Mouse (Mus musculus) left cerebral cortex, postnatal 36 days (tissue): ENCODE measurements around the gene Sox5. TPM values are rescaled to one million over a fixed set of nuclear protein-coding genes. Genes with fewer than 3 reads are reported as not detected.

ENCODE experiments used
- DNase-seq, 2 experiments: peaks; one replicate each; pipeline ENCODE4 v3.0.0; 2021 to 2022; ENCODE audit warnings: low spot score in 2 of 2, mixed read lengths in 1 of 2
- intact Hi-C: fragments of 180-260 bp; cut with DNase I; formaldehyde crosslinking; loops from one replicate; pipeline ENCODE4 v1.15.1; 2025
- total RNA-seq, 2 experiments: library from RNA; stranded (reverse); gene quantifications; 2 replicates each; pipeline ENCODE4 v1.2.3; 2021

The Sox5 gene
- total RNA-seq, 2 experiments from 2014 or later, result 52.1 to 57.9 TPM

DNA sequence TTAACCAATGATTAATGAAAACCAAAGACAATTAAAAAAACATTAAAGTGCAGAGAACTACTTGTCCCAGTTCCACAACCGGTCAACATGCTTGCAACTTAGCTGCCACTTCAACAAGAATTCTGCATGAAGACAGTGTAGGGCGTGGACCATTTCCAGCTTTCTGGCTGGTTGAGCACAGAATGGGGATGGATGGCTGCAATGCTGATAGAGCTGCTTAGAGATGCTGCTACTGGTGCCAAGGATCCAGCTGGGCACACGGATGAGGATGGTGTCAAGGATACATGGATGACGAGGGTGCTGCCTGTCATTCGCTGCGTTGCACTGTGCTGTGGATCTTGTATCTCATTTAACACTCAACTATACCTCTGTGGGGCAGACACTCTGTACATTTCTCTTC is 106.7 kb downstream of the Sox5 start:
- no peak for DNase-seq
- intact Hi-C loops, result no loop called here

DNA sequence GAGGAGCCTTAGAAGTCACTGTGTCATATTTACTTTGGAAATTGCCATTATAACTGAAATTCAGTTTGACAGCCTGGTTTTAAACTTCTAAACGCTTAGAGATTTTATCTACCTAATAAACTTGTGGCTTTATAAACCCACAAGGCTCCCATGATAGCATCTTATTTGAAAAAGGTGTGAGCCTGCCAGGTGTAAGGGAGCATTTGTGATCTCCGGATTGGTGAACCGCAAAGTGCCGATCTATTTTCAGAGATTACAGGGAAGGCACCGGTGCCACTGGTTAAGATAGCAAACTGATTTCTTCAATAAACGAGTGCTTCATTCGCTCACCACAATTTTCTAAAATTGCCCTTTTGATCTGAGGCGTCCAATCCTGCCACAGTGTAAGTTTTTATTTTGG is 107.9 kb downstream of the Sox5 start:
- DNase-seq, result no peak
- intact Hi-C loops, result no loop called here

DNA sequence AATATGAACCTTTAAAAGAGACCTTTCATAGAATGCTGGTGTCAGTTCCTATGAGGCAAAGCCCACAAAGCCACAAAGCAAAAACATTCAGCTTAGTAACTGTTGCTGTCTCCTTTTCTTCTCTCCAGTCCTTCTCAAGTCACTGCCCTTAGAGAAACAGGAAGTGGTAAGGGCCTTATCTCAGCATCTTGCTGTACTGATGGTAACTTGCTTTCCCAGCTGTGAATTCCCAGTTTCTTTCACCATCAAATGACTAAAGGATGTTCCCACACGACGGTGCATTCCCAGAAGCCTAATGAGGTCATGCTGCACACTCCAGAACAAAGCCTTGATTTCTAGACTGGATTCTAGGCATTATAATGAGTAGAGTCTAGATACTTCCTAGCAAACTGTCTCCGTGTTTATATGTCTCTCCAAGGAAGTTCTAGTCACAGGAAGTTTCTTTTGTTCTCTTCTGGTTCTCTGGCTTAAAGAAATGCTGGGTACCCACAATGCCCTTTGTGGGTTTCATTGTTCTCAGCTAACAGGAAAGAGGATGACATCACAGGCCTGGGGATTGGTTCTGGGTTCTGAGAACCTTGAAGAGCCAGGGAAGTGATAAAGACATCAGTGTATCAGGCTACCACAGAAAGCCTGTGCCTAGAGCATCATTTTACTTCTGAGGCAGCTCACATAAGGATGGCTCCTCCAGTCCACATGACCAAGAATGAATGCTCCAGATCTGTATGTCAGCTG is 111.2 kb downstream of the Sox5 start:
- intact Hi-C loops, result no loop called here
- no peak for DNase-seq

DNA sequence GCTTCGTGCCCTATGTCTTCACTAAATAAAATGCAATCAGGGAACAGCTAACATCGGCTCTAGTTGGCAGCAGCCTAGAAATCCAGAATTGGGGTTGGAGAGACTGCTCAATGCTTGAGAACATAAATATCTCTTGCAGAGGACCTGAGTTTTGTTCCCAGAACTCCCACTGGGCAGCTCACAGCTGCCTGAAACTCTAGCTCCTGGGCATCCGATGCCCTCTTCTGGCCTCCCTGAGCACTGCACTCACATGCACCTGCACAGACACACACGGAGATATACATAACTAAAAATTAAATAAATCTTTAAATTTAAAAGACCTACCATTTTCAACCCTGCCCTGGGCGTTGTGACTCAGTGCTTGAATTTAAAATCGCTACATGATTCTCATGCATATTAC is 115.2 kb downstream of the Sox5 start:
- DNase-seq, result no peak

DNA sequence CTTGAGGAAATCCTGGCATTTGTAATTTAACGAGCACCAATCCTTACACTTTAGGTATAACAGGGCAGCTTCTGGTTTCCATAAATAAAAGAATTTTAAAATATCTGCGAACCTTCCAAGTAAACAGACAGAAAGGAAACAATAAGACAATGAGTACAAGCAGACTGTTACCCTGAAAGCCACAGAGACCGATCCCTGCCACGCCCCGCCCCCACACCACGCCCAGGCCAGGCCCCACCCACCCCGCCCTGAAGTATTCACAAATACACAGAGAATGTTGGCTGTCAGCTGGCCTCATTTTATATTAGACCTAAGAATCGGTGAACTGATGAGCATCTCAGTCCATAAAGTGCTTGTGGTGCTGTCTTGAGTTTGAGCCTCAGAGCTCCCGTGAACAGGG is 117.0 kb downstream of the Sox5 start:
- DNase-seq, result no peak
- intact Hi-C loops, result no loop called here

More for the DNA sequence above, 115.2 kb downstream of the Sox5 start:
- intact Hi-C loops, result no loop called here

DNA sequence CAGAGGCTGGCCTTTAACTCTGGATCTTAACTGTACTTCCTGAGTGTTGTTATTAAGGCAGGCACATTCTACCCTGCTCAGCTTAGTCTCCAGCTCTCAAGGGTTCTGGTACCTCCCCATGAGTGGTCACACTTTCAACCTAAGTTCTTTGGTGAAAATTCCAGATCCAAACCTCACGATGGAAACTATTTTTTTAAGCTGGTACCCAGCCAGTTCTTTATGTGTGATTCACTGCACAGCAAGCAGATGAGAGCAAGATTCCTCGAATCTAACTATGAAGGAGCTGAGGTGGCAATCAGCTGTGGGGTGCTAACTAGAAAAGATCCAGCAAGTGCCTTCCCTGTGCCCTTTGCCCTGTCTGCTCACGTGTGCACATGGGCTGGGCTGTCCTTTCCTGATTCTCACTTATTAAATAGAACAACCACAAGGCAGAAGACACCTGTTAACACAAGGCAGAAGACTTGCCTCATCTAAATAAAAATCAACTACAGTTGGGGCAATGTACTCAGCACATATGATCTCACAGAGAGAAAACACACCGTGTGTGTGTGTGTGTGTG is 118.2 kb downstream of the Sox5 start:
- no peak for DNase-seq
- intact Hi-C loops, result no loop called here

DNA sequence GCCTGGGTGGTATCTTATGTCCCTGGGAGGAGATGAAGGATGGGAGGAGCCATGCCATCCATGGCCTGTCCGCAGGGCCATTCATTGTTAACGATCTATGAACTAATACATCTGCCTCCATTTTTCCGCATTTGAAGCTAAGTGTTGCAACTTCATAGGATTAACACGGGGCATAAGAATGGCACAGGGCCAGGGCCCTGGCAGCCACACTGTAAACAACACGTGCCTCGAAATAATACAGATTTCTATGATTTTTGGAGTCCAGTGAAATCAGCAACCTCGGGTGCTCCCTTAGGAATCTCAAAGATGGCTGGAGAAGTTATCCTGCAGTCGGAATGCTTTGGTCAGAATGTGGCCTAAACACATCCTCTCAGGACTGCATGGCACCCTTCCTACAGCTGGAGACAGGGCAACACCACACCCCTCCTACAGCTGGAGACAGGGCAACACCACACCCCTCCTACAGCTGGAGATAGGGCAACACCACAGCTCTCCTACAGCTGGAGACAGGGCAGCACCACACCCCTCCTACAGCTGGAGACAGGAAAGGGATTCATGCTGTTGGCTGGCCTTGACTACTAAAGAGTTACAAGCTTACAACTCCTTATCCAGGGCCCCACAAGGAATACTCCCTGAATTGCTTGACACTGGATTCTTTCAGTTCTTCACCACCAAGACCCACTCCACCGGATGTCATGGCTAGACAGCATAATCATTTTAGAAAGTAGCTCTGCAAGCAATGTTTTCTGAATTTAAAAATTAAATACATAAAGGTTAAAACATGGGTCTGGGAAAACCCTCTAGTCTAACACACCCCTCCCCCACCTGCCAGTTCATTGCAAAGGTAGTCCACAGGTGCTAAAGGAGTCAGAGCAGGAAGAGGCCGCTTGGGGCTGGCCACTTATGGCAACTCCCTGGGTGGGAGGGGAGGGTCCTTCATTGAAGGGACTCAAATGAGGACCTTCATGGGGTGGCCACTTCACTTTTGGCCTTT is 122.4 kb downstream of the Sox5 start:
- intact Hi-C loops, result no loop called here
- no peak for DNase-seq

DNA sequence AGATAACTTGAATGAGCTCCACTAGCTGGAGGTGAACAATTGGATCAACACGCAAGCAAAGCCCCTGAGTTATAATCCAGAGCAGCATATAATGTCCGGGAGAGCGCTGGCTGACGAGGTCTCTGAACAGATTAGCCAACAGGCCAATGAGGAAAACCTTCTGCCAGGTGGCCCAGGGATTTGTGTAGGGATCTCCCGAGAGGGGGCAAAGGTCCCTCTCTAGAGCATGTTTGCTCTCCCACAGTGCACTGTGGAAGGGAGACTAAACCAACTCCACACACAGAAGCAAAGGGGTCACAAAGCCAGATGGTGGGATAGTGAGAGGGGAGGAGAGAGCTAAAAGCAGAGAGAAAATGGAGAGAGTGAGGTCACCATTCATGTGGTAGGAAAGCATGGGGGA is 128.9 kb downstream of the Sox5 start:
- intact Hi-C loops, result no loop called here
- DNase-seq, result no peak

DNA sequence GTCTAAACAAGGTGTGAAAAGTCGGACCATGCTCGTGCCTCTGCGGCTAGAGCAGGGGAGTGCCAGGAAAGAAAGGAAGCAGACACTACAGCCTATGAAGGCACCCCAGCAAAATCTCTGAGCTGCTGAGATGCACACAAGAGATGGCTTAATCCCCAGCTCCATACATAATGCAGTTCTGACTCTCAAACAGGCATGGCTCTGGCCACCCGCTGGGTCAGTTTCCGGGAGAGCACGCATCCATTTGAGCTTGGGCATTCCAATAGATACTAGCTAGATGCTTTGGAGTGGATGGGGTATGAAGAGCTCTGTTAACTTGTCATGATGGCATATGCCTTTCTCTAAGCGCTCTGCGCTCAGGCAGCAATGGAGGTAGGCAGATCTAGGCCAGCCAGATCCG is 132.9 kb downstream of the Sox5 start:
- intact Hi-C loops, result no loop called here
- no peak for DNase-seq

DNA sequence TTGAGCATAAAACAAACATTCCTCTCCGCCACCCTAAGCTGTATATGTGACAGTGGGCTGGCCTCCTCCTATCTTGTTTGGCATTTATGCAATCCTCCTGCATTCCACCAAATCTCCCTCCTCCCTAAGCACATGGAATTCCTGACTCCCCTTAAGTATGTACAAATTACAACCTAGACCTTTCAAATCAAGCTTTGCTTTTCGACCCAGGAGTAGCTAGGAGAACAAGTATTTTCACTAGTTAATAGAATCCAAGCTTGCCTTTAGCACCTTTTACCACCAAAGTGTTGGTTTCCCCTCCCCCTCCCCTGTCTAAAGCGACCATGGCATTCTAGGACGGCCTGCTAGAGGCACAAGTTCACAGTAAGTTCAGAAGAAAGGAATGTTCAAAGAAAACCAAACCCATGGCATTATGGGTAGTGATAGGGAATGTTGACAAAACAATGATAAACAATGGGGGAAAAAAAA is 133.6 kb downstream of the Sox5 start:
- no peak for DNase-seq
- intact Hi-C loops, result no loop called here

DNA sequence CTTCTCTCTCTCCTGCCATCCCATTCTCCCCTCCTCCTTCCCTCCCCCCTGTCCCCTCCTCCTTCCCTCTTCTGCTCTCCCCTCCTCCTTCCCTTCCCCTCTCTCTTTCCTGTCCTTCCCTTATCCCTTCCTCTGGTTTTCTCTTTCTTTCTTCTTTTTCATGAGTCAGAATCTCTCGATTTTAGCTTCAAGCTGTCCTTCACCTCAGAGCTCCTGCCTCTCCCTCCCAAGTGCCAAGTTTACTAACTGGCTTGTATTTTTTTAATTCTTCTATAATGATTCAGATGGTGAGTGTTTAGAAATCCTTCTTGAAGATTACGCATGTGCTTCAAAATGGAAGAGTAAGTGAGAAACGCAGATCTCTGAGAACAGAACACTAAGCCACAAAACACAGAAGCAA is 135.4 kb downstream of the Sox5 start:
- intact Hi-C loops, result no loop called here
- no peak for DNase-seq

DNA sequence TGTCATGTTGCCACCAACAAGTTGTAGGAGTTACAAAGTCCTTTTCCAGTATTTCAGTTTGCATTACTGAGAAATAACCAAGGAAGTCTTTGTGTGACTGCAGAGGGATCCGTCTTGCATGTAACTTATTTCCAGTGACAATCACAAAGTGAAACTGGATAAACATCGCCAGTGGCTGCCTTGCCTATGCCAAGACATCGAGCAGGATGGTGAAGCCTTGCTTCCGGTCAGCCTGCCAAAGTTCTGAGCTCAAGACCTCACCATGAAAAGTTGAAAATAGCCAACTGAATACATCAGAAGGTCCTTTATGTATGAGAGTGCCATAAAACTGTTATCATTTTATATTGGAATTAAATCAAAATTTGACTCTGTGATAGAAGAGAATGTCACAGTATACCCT is 136.0 kb downstream of the Sox5 start:
- DNase-seq, result no peak
- intact Hi-C loops, result no loop called here

DNA sequence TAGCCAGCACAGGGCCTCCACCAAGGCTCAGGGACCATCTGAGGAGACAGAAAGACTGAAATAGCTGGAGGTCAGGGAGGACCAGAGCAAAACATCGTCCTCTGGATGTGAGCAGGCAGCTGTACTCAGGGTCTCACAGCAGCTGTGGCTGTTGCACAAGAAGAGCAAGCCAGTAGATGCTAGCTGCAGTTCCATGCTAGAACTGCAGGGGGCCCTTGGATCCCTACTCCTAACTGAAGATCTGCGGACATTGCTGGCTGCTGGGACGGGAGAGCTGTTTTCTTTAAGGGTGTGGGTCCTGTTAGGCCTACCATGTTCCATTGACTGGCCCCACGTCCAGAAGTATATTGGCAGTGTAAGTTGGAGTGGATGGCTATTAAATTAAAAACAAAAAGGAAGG is 137.1 kb downstream of the Sox5 start:
- intact Hi-C loops, result no loop called here

DNA sequence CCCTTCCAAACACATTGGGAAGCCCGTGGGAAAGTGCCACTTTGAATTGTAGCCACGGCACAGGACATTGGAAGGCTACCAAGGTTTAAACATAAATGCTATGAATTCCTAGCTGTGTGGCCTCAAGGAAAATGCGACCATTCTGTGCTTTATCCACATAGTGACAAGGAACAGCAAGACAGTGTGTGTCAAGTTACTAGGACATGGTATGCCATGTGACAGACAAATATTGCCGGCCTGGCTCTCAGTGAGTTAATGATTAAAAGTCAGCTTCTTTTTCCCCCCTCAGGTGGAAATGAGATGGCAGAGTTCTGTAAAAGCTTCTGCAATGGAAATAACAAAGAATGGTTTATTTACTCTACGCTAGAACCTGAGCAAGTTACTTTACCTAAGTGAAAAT is 138.2 kb downstream of the Sox5 start:
- intact Hi-C loops, result no loop called here
- DNase-seq, result no peak

More for the DNA sequence above, 137.1 kb downstream of the Sox5 start:
- no peak for DNase-seq

DNA sequence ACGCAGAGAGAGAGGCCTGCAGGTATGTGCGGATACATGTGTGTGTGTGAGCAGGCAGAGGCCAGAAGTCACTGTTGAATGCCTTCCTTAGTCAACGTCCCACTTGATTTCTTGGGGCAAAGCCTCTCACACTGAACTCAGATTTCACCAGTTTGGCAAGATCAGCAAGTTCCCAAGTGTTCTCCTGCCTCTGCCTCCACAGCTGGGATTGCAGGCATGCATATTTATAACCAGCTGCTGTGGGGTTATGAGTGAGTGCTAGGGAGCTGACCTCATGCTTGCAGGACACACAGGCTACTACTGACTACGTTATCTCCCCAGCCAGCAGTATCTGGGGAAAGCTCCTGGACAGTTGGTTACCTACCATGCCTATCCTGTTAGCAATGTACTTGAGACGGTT is 139.9 kb downstream of the Sox5 start:
- intact Hi-C loops, result no loop called here
- no peak for DNase-seq

DNA sequence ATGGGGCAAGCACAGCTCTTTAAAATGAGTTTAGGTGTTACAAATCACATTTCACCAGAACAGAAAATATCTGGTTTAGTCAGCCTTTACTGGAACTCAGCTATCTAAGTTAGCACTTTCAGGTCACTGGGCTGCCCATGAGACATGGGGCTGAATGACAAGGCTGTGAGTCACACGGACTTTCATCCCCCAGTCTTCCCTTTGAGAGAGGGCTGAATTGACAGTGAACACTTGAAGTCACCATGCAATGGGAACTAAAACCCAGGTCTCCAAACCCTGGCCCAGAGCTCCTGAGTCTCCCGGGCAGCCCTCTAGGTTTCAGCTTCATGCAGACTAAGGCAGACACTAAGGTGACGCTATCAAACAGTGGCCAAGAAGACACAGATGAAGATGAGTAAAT is 141.2 kb downstream of the Sox5 start:
- intact Hi-C loops, result no loop called here
- DNase-seq, result no peak

DNA sequence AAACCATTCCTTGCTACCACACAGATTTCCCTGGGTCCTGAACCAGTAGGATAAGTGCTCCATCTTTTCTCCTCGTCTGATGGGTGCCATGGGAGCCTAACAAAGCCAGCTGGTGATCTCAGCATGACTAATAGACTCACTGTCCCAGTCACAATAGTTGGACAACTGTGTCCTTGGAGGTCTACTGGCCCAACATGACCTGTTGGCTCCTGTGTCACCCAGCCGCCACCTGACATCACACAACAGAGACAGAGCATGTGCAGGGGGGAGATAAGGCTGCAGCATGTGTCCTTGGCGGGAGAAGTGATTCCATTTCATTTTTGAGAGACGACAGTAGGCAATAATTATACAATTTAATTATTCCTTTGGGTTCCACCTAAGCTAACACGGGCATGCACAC is 143.2 kb downstream of the Sox5 start:
- no peak for DNase-seq
- intact Hi-C loops, result no loop called here

DNA sequence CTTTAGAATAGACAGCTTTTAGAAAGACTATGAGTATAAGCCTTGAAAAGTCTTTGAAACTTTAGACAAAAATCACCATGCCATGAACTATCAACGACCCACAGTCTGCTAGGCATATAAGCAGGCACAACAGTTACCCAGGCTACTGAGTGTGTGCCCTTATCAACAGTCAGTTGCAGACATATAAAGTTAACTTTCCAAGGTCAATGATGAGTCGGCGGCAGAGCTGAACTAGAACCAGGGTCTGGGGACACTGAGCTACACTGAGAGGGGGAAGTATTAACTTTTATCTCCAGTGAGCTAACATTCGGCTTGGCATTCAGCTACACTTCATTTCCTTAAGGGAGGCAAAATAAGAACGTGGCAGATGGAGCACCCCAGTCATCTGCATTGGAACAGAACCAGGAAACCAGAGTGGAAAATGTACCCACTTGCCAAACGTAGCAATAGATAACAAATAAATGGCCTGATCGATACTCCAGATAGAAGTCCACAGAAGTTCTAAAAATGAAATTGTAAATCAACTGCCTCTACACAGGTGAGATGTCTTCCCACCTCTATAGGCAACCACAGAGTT is 154.2 kb downstream of the Sox5 start:
- no peak for DNase-seq
- intact Hi-C loops, result no loop called here

DNA sequence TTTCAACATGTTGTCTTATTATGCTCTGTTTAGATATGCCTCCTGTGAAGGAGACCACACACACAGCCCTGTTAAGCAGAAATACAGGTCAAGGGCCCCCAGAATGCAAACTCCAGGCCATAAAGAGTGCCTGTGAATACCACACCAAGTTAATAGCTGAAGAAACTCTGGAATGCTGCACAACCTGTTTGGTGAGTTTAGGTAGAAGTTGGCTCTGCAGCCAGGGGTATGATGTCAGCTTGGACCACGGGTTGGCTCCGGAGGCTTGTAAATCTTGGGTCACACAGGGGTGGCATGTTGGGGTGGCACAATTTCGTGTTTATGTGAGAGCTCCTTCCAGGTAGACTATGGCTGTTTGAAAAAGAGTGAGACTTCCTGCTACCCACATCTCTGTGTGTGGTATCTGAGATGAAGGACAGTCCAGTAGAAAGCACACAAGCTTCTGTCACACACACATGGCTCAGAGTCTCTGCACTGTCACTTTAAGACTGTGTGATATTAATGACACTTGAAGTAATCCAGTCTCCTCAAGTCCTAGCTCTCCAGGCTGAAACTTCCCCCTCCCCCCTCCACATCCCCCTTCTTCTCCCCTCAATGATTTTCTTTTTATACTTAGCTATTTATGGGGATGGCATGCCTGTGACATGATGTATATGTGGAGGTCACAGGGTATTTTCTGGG is 160.5 kb downstream of the Sox5 start:
- DNase-seq, result no peak
- intact Hi-C loops, result no loop called here

DNA sequence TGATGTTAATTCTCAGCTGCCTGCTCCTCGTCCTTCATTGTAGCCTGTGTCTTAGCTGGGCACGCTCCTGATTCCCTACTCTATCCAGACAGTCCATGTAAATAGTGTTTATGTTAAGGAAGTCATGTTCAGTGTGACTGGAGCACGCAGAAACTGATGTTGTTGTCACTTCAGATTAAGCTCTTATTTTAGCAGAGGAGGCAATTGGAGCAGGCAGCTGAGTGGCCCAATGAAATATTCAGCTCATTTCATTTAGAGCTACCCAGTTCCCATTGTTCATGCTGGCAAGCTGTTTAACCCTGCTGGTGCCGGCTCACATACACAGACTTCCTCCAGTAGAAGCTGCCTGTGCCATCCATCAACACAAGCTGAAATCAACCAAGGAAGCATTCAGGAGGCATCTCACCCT is 170.4 kb downstream of the Sox5 start:
- intact Hi-C loops, result loop anchor here (10.0 kb wide), 1 partner anchor 133 kb away; no protein-coding TSS in a partner anchor
- DNase-seq, result no peak
